Mouse (Mus musculus) hindbrain, embryonic 16.5 days (tissue): ENCODE measurements around the gene Plcl1. TPM values are rescaled to one million over a fixed set of nuclear protein-coding genes. Genes with fewer than 3 reads are reported as not detected.
A peak's percentile ranks its signal among the peaks of the same experiment; 100 is the strongest.

Source experiments
- ATAC-seq: fragments of 200-750 bp; cut with Nextera tagmentation; 2 replicates; pipeline ENCODE4 v1.8.0; 2017; ENCODE audit warnings: moderate TSS enrichment, moderate library complexity
- H3K27ac ChIP-seq: fragments of 300-500 bp; sonication (generic); 2 replicates; pipeline ENCODE4 v1.5.1; 2014; ENCODE audit warnings: low read depth, mild to moderate bottlenecking, control low read depth, low read length, moderate library complexity
- H3K27me3 ChIP-seq: fragments of 300-500 bp; sonication (generic); replicated peaks from 2 replicates; pipeline ENCODE4 v1.6.1; 2014; ENCODE audit warnings: low read length; ENCODE audit not compliant: control insufficient read depth, insufficient read depth
- H3K36me3 ChIP-seq: fragments of 300-500 bp; sonication (generic); 2 replicates; pipeline ENCODE4 v1.6.1; 2014; ENCODE audit warnings: mild to moderate bottlenecking, low read length, moderate library complexity, mixed read lengths; ENCODE audit not compliant: control insufficient read depth, insufficient read depth
- H3K4me1 ChIP-seq: fragments of 300-500 bp; sonication (generic); 2 replicates; pipeline ENCODE4 v1.6.1; 2014; ENCODE audit warnings: low read depth, low read length; ENCODE audit not compliant: control insufficient read depth, insufficient read depth
- H3K4me2 ChIP-seq: fragments of 300-500 bp; sonication (generic); 2 replicates; pipeline ENCODE4 v1.6.1; 2014; ENCODE audit warnings: mild to moderate bottlenecking, low read length, control low read depth, moderate library complexity
- H3K4me3 ChIP-seq: fragments of 300-500 bp; sonication (generic); 2 replicates; pipeline ENCODE4 v1.5.1; 2014; ENCODE audit warnings: mild to moderate bottlenecking, low read length, control low read depth, moderate library complexity
- H3K9ac ChIP-seq: fragments of 300-500 bp; sonication (generic); 2 replicates; pipeline ENCODE4 v1.6.1; 2014; ENCODE audit warnings: low read depth, mild to moderate bottlenecking, control low read depth, low read length, moderate library complexity
- H3K9me3 ChIP-seq: fragments of 300-500 bp; sonication (generic); 2 replicates; pipeline ENCODE4 v1.6.1; 2014; ENCODE audit warnings: mild to moderate bottlenecking, low read length, moderate library complexity; ENCODE audit not compliant: control insufficient read depth
- WGBS: fragments of 180-500 bp; shearing (Covaris S2); extraction: QIAGEN DNeasy Blood & Tissue Kit; methylation state at CpG from one replicate; pipeline ENCODE4 v1.1.7; 2014; 5-methylcytosine and 5-hydroxymethylcytosine counted together
- polyA plus RNA-seq: library from polyadenylated mRNA; unstranded; fragments of >200 nt; fragmentation: Nextera tagmentation; extraction: Ambion mirVana; gene quantifications from 2 replicates; pipeline ENCODE4 v1.2.1, GENCODE M21; 2015

Plcl1 gene
- polyA plus RNA-seq, 1 experiment from 2014 or later: 3.7 TPM

DNA sequence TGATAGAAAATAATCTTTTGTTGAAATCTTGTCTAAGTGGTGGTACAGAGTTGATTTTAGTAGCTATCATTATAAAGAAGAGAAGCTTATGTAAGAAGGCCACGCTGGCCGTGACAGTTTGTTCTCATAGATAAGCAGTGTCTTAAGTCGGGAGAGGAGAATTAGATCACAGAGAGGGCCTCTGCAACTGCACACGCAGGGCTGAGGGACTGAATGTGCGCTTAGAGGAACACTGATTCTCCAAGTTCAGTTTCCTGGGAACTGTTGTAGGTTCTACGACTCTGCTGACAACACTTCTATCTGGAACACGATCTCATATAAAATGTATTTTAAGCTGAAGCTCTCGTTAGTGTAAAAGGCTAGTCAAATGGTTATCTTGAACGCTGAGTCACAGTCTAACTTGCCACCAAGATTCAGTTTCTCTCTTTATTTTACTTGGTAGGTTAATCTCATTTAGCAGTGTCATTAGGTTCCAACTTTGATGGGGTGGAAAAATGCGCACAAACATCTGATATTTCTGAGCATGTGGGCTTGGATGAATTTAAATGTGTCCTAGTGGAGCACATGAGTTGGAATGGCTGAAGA is 288.0 kb downstream of the Plcl1 start:
- Histone ChIP-seq H3K4me2 (no peak overlapping the region), H3K9me3 (no peaks in the 10 kb centered on the region), H3K9ac (no peak overlapping the region), H3K27me3 (no peaks in the 10 kb centered on the region), H3K4me3 (no peak overlapping the region), H3K36me3 (peaks cover 3% of the 10 kb centered on the region; the same call in 1 of the 2 replicates), H3K27ac (no peak overlapping the region), H3K4me1 (no peaks in the 10 kb centered on the region)
- ATAC-seq: no peak
- 86% methylated on average over 10 of the region's 10 CpGs for WGBS

DNA sequence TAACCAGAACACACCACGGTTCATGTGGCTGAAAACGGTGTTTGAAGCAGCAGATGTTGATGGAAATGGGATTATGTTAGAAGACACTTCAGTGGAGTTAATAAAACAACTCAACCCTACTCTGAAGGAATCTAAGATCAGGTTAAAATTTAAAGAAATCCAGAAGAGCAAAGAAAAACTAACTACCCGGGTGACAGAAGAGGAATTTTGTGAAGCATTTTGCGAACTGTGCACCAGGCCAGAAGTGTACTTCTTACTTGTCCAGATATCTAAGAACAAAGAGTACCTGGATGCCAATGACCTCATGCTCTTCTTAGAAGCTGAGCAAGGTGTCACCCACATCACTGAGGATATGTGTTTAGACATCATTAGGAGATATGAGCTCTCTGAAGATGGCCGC is 290.5 kb downstream of the Plcl1 start:
- H3K4me1 ChIP-seq: no peaks in the 10 kb centered on the region
- no peak overlapping the region for H3K9ac ChIP-seq
- no peak overlapping the region for H3K4me2 ChIP-seq
- no peaks in the 10 kb centered on the region for H3K9me3 ChIP-seq
- WGBS: 97% methylated on average over 5 of the region's 5 CpGs
- no peaks in the 10 kb centered on the region for H3K27me3 ChIP-seq
- no peak overlapping the region for H3K27ac ChIP-seq
- no peak overlapping the region for H3K4me3 ChIP-seq
- no peak for ATAC-seq
- peaks cover 3% of the 10 kb centered on the region; the same call in 1 of the 2 replicates for H3K36me3 ChIP-seq

DNA sequence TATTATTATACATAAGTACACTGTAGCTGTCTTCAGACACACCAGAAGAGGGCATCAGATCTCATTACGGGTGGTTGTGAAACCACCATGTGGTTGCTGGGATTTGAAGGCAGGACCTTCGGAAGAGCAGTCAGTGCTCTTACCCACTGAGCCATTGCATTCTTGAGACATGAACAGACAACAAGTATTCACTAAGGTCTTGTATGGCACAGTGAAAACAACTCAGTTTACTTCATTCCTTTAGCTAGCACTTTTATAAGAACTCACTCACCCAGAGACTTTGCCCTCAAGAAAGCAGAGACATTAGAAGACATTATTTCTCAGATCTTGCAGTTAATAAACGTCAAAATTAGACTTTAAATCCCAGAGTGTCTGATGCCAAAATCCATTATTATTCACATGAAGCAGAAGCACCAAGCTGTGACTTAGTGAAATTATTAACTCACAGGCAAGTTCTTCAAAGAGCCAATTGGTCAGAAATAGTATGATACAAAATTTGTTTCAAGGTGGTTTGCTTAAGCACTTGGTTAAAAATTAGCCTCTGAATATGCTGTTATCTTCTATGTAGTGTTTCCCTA is 293.8 kb downstream of the Plcl1 start:
- Histone ChIP-seq H3K27me3 (no peaks in the 10 kb centered on the region), H3K4me2 (no peak overlapping the region), H3K9ac (no peak overlapping the region), H3K27ac (no peak overlapping the region), H3K4me1 (peaks cover 3% of the 10 kb centered on the region), H3K9me3 (no peaks in the 10 kb centered on the region), H3K36me3 (peaks cover 3% of the 10 kb centered on the region; the same call in 1 of the 2 replicates), H3K4me3 (no peak overlapping the region)
- ATAC-seq: no peak
- WGBS: 66% methylated on average over 3 of the region's 3 CpGs

DNA sequence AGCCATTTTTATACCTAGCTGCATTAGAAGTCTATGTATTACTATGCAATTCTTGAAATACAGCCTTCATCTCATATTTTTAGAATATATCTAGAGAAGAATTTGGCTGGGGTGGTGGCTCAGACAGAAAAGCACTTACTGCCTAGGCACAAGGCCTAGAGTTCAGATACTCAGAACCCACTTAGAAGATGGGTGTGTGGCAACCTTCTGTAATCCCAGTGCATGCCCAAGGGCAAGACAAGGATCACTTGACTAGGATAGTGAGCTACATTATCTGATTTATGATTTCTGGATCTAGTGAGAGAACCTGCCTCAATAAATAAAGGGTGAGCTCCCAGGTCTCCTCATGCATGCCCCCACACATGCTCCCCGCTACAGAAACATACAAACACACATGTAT is 294.3 kb downstream of the Plcl1 start:
- no peak overlapping the region for H3K9ac ChIP-seq
- peaks cover 3% of the 10 kb centered on the region; the same call in 1 of the 2 replicates for H3K36me3 ChIP-seq
- no peaks in the 10 kb centered on the region for H3K27me3 ChIP-seq
- peaks cover 8% of the 10 kb centered on the region for H3K4me1 ChIP-seq
- no peak overlapping the region for H3K4me2 ChIP-seq
- WGBS: 93% methylated on average over 1 of the region's 1 CpGs
- H3K9me3 ChIP-seq: no peaks in the 10 kb centered on the region
- no peak overlapping the region for H3K27ac ChIP-seq
- no peak overlapping the region for H3K4me3 ChIP-seq
- ATAC-seq: no peak

DNA sequence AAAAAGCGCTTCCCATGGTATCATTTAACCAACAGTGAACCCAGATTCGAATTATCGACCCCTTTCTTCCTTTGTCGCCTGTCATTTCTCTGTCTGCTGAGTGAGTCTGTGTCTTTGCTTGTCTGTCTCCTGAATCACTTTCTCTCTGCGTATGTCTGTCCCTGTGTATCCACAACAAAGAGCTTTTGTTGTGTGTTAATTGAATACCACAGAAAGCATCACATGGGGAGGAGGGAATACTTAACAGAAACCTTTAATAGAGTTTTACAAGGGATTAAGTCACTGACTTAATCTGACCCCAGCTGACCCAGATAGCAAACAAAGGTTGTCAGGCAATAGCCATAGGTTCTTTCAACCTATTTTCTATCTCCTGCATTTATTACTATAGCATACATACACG is 295.0 kb downstream of the Plcl1 start:
- H3K27me3 ChIP-seq: no peaks in the 10 kb centered on the region
- H3K4me3 ChIP-seq: no peak overlapping the region
- no peak for ATAC-seq
- WGBS: 25% methylated on average over 6 of the region's 6 CpGs
- no peaks in the 10 kb centered on the region for H3K9me3 ChIP-seq
- H3K4me1 ChIP-seq: peaks cover 11% of the 10 kb centered on the region
- no peak overlapping the region for H3K9ac ChIP-seq
- H3K27ac ChIP-seq: no peak overlapping the region
- H3K36me3 ChIP-seq: peaks cover 3% of the 10 kb centered on the region; the same call in 1 of the 2 replicates
- no peak overlapping the region for H3K4me2 ChIP-seq

DNA sequence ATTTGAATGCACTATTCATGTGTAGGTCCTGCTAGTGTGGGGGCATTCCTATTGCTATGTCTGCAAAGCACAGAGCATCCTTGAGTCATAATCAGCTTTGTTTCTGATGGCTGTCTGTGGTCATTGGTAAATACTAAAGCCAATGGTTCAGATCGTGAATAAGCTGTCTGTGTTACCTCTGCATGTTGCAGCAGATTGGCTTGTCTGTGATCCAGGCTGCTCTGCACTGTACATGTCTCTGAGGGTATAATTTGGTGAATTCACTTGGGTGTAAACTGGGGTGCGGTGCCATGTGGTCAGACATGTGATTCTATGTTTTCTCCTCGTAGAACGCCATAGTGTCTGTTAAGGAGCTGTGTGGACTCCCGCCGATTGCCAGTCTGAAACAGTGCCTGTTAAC is 295.9 kb downstream of the Plcl1 start:
- no peak overlapping the region for H3K4me3 ChIP-seq
- H3K27me3 ChIP-seq: no peaks in the 10 kb centered on the region
- H3K27ac ChIP-seq: no peak overlapping the region
- H3K36me3 ChIP-seq: no peaks in the 10 kb centered on the region
- no peaks in the 10 kb centered on the region for H3K9me3 ChIP-seq
- peak; percentile 14; the same call in 1 of the 2 replicates for ATAC-seq
- no peak overlapping the region for H3K9ac ChIP-seq
- no peak overlapping the region for H3K4me2 ChIP-seq
- 58% methylated on average over 6 of the region's 6 CpGs for WGBS
- peaks cover 11% of the 10 kb centered on the region for H3K4me1 ChIP-seq

DNA sequence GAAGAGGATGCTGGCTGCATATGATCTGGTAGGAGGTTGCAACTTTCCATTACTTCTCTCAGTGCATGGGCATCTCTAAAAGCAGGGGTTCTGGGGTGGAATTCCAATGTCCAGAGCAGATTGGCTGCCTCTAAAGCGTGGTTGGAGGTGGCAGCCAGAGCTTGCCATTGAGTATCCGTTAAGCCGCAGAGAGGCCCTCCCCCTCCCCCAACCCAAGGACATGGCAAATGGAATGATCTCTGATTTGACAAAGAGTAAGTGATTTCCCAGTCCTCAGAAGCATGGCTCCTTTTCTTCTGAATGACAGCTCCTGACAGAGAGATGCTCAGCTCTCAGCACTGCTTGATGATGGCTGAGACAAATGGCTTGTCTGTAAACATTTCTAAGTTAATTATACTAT is 296.4 kb downstream of the Plcl1 start:
- 24% methylated on average over 3 of the region's 3 CpGs for WGBS
- H3K4me1 ChIP-seq: peaks cover 11% of the 10 kb centered on the region
- no peaks in the 10 kb centered on the region for H3K9me3 ChIP-seq
- H3K4me2 ChIP-seq: no peak overlapping the region
- H3K36me3 ChIP-seq: no peaks in the 10 kb centered on the region
- H3K4me3 ChIP-seq: no peak overlapping the region
- no peak overlapping the region for H3K27ac ChIP-seq
- H3K9ac ChIP-seq: no peak overlapping the region
- H3K27me3 ChIP-seq: no peaks in the 10 kb centered on the region
- ATAC-seq: no peak

DNA sequence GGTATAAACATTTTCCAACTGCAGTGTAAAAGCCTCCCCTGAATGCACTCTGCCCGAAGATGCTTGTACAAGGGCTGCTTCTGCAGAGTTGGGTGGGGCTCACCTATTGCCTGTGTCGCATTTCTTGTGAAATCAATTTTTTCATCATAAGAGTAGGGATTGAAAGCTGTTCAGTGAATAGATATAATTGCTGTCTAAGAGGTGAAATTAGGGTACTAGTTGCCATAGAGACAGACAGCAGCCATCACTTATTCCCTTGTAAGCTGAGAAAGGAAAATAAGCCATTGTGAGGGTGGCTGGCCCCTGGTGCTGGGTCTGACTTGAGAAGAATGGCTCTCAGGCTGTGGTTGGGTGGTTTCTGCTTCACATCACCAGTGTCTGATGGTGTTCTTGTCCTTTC is 299.0 kb downstream of the Plcl1 start:
- WGBS: 26% methylated on average over 2 of the region's 2 CpGs
- Histone ChIP-seq H3K9ac (no peak overlapping the region), H3K4me1 (peaks cover 11% of the 10 kb centered on the region), H3K27me3 (no peaks in the 10 kb centered on the region), H3K9me3 (no peaks in the 10 kb centered on the region), H3K36me3 (no peaks in the 10 kb centered on the region), H3K27ac (no peak overlapping the region; the same call in 1 of the 2 replicates), H3K4me3 (no peak overlapping the region), H3K4me2 (peak overlapping the region; percentile 12)
- peak; percentile 77 for ATAC-seq

DNA sequence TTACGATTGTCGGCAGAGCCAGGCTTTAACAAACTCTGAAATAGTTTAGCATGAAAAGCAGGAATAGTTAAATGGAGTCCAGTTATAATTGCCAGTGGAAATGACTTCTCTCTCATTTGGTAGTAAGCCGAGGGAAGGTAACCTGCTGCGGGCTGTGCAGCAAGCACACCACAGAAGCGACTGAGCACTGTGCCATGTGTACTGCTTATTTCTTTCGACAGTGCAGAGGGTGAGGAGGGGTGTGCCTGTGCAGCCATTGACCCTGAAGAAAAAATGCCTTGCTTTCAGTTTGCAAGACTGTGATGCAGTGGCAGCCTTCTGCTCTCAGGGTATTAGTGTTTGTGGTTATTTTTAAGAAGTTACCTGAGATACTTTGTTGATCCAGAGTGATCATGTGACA is 299.5 kb downstream of the Plcl1 start:
- H3K36me3 ChIP-seq: no peaks in the 10 kb centered on the region
- no peaks in the 10 kb centered on the region for H3K9me3 ChIP-seq
- H3K4me1 ChIP-seq: peaks cover 11% of the 10 kb centered on the region
- no peak overlapping the region; the same call in 1 of the 2 replicates for H3K27ac ChIP-seq
- ATAC-seq: peak; percentile 51; the same call in 1 of the 2 replicates
- no peak overlapping the region for H3K9ac ChIP-seq
- peak overlapping the region; percentile 12 for H3K4me2 ChIP-seq
- 34% methylated on average over 6 of the region's 6 CpGs for WGBS
- no peaks in the 10 kb centered on the region for H3K27me3 ChIP-seq
- H3K4me3 ChIP-seq: no peak overlapping the region
